Mouse (Mus musculus) kidney, embryonic 16.5 days (tissue): ENCODE data around the gene 7530416G11Rik. TPM values are rescaled to one million over a fixed set of nuclear protein-coding genes. Genes with fewer than 3 reads are reported as not detected.

Experiments used
- ATAC-seq: fragments of 200-750 bp; cut with Nextera tagmentation; 2 replicates; pipeline ENCODE4 v1.8.0; 2017; ENCODE audit warnings: moderate TSS enrichment; ENCODE audit not compliant: low FRiP score, low TSS enrichment
- H3K27ac ChIP-seq: fragments of 300-500 bp; sonication (generic); 2 replicates; pipeline ENCODE4 v1.5.1; 2014; ENCODE audit warnings: low read length
- H3K27me3 ChIP-seq: fragments of 300-500 bp; sonication (generic); 2 replicates; pipeline ENCODE4 v1.6.1; 2014; ENCODE audit warnings: low read length, control low read depth, mixed read lengths; ENCODE audit not compliant: insufficient read depth
- H3K36me3 ChIP-seq: fragments of 300-500 bp; sonication (generic); 2 replicates; pipeline ENCODE4 v1.6.1; 2014; ENCODE audit warnings: low read length, control low read depth, mixed read lengths; ENCODE audit not compliant: insufficient read depth
- H3K4me1 ChIP-seq: fragments of 300-500 bp; sonication (generic); 2 replicates; pipeline ENCODE4 v1.6.1; 2014; ENCODE audit warnings: low read length, control low read depth, mixed read lengths; ENCODE audit not compliant: insufficient read depth
- H3K4me2 ChIP-seq: fragments of 300-500 bp; sonication (generic); replicated peaks from 2 replicates; pipeline ENCODE4 v1.6.1; 2014; ENCODE audit warnings: low read depth, low read length
- H3K4me3 ChIP-seq: fragments of 300-500 bp; sonication (generic); 2 replicates; pipeline ENCODE4 v1.5.1; 2014; ENCODE audit warnings: mild to moderate bottlenecking, low read length
- H3K9ac ChIP-seq: fragments of 300-500 bp; sonication (generic); replicated peaks from 2 replicates; pipeline ENCODE4 v1.6.1; 2014; ENCODE audit warnings: low read length
- H3K9me3 ChIP-seq: fragments of 300-500 bp; sonication (generic); 2 replicates; pipeline ENCODE4 v1.6.1; 2016; ENCODE audit warnings: low read length, control low read depth
- whole genome bisulfite sequencing: fragments of 180-500 bp; shearing (Covaris S2); extraction: QIAGEN DNeasy Blood & Tissue Kit; methylation state at CpG from one replicate; pipeline ENCODE4 v1.1.7; 2014; 5-methylcytosine and 5-hydroxymethylcytosine counted together
- polyA plus RNA-seq: library from polyadenylated mRNA; unstranded; fragments of >200 nt; fragmentation: Nextera tagmentation; extraction: Ambion mirVana; gene quantifications from 2 replicates; pipeline ENCODE4 v1.2.1, GENCODE M21; 2015

Gene 7530416G11Rik
- polyA plus RNA-seq: not detected in 2 replicates

DNA sequence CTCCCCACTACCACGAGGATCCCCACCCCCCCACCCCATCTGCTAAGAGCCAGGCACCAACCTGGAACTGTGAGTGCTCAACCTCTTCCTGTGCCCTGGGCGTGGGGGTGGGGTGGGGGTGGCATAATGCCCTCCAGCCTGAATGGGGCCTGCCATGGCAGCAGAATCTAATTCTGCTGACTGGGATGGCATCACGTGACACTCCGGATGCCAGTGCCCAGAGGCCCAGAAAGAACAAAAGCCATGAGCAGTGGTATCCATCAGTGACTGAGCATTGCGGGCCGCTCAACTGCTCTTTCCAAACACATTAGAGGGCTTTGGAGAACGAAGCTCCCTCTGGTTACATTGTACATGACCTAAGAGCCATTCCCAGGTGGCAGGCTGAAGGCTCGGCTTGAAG, at the start of gene 7530416G11Rik:
Gene 7530416G11Rik (minus strand): TSS at position 101 of the 400 bp plus-strand sequence.
- no peak for ATAC-seq

DNA sequence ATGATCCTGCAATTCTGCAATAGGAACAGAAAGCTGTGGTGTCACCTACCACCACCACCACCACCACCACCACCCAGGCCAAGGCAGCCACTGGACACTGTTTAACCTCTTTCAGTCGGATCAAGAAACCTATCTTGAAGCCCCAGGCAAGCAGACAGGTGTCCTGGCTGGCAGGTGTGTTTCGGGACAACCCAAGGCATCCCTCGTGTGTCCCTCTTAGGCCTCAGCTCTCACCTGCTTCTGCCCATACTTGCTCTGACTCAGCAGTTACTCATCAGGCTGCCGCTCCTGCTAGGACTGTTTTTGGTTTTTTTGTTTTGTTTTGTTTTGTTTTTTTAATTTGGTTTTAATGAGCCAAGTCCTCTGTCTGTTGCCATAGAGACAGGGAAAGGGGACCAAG, 43.5 kb upstream of the 7530416G11Rik start:
- ATAC-seq: no peak
- Histone ChIP-seq H3K27me3 (no peaks in the 10 kb centered on the region), H3K9ac (no peak overlapping the region), H3K27ac (no peak overlapping the region), H3K4me3 (no peak overlapping the region), H3K4me2 (no peak overlapping the region), H3K9me3 (no peaks in the 10 kb centered on the region), H3K36me3 (no peaks in the 10 kb centered on the region), H3K4me1 (peaks cover 4% of the 10 kb centered on the region; the same call in 1 of the 2 replicates)
- WGBS: 69% methylated on average over 4 of the region's 4 CpGs

More for the DNA sequence above, at the start of gene 7530416G11Rik:
- no peak within 1 kb of the TSS for H3K4me2 ChIP-seq
- H3K27ac ChIP-seq: no peak within 1 kb of the TSS
- no peaks in the 10 kb centered on the region for H3K27me3 ChIP-seq
- 88% methylated on average over 8 of the region's 8 CpGs for WGBS
- H3K9me3 ChIP-seq: no peaks in the 10 kb centered on the region
- H3K4me3 ChIP-seq: no peak within 1 kb of the TSS
- H3K9ac ChIP-seq: no peak within 1 kb of the TSS
- H3K4me1 ChIP-seq: peaks cover 6% of the 10 kb centered on the region; the same call in 1 of the 2 replicates
- no peaks in the 10 kb centered on the region for H3K36me3 ChIP-seq

DNA sequence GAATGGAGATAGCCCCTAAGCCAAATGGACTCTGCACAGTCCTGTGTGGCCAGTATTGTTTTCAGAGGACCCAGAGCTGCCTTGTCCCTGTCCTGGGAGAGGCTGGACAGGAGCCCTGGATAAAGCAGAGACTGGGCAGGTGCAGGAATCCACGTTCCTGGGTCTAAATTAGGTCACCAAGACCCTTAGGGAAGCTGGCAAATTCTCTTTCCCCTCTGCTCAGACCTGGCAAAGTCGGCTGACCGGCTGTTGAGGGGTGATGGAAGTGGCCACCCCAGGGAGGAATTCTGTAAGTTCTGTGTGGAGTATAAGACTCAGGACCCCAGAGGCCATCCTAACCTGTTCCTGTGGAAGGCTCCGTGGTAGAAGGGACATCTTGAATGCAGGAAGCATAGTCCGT, 42.3 kb upstream of the 7530416G11Rik start:
- no peak overlapping the region for H3K4me3 ChIP-seq
- peaks cover 5% of the 10 kb centered on the region; the same call in 1 of the 2 replicates for H3K4me1 ChIP-seq
- ATAC-seq: no peak
- H3K27ac ChIP-seq: no peak overlapping the region
- no peak overlapping the region for H3K4me2 ChIP-seq
- H3K9me3 ChIP-seq: no peaks in the 10 kb centered on the region
- 83% methylated on average over 5 of the region's 5 CpGs for WGBS
- H3K27me3 ChIP-seq: no peaks in the 10 kb centered on the region
- no peak overlapping the region for H3K9ac ChIP-seq
- H3K36me3 ChIP-seq: no peaks in the 10 kb centered on the region

DNA sequence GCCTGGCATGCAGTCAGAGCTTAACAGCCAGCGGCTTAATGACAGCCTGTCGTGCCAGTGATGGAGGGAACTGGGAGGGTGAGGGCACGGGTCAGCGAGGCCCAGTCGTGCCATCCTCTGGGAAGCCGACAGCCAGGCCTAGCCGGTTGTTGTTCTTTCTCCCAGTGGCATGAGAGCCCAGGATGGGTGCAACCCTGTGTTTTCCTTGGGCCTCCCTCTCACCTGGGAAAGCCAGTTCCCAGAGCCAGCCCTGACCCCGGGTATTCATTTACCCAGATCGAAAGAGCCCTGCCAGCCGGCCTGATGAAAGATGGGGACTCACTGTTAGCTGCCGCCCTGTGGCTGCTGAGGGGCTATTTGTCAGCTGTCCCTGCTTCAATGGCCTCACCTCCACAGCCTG, 35.1 kb upstream of the 7530416G11Rik start:
- 25% methylated on average over 11 of the region's 11 CpGs for WGBS
- Histone ChIP-seq H3K27ac (peak overlapping the region; percentile 80), H3K27me3 (no peaks in the 10 kb centered on the region), H3K36me3 (no peaks in the 10 kb centered on the region), H3K4me1 (peaks cover 51% of the 10 kb centered on the region), H3K4me3 (no peak overlapping the region), H3K9ac (no peak overlapping the region), H3K4me2 (no peak overlapping the region), H3K9me3 (no peaks in the 10 kb centered on the region)
- peak; percentile 64 for ATAC-seq

DNA sequence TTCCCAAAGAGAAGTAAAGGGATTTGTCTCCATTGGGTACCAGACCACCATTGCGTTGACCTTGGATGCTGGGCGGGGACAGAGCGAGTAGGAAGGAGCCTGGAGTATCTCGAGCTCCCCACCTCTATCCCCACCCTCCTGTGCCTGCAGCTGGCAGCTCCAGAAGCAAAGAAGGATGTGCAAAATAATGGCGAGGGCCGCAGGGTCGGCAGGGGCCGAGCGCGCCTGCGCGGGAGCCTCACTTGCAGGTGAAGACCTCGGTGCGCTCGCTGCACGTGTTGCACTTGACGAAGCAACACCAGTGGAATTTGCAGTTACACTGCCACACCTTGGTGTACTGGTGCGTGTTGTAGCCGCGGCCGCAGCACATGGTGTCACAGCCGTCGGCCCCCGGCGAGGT, 34.1 kb upstream of the 7530416G11Rik start:
- 85% methylated on average over 24 of the region's 25 CpGs for WGBS
- no peak for ATAC-seq
- H3K4me1 ChIP-seq: peaks cover 47% of the 10 kb centered on the region
- H3K4me3 ChIP-seq: no peak overlapping the region
- no peaks in the 10 kb centered on the region for H3K36me3 ChIP-seq
- H3K4me2 ChIP-seq: no peak overlapping the region
- peak overlapping the region; percentile 80; the same call in 1 of the 2 replicates for H3K27ac ChIP-seq
- H3K9me3 ChIP-seq: no peaks in the 10 kb centered on the region
- no peaks in the 10 kb centered on the region for H3K27me3 ChIP-seq
- H3K9ac ChIP-seq: no peak overlapping the region

DNA sequence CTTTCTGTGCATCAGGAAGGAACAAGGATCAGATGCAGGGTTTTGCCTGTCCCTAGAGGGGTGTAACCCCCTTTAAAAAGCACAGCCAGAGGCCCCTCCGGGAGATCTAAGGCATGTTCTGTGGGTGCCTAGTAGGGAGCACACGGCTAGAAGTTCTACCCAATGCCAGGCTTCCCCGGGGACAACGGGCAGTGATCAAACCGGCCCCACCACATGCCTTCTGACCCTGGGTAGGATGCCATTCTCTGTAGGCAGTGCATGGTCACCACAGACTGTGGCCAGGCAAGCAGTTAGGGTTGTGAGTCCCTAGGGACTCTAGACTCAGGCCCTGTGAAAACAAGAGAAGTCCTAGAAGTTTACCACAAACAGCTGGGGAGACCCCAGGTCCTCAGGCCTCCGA, 31.6 kb upstream of the 7530416G11Rik start:
- Histone ChIP-seq H3K4me2 (no peak overlapping the region), H3K27me3 (no peaks in the 10 kb centered on the region), H3K36me3 (no peaks in the 10 kb centered on the region), H3K9ac (no peak overlapping the region), H3K4me3 (no peak overlapping the region), H3K27ac (peak overlapping the region; percentile 54), H3K9me3 (no peaks in the 10 kb centered on the region), H3K4me1 (peaks cover 51% of the 10 kb centered on the region)
- 68% methylated on average over 6 of the region's 6 CpGs for WGBS
- no peak for ATAC-seq

DNA sequence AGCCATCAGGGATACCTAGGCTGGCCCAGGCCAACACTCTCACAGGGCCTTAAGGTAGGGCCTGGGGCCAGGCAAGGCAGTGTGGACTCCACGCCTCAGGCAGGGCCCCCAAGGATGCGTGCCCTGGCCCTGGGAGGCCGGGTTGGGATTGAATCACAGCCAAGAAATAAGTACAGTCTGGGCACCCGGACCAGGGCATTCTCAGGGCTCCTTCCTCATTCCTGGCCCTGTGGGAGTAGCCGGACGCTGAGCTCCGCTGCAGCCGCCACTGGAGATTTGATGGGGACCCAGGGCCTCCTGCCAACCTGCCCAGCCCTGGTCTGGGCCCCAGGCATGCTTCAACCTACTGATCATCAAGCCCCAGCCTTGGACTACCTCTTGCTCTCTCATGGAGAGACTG, 31.2 kb upstream of the 7530416G11Rik start:
- no peak overlapping the region; the same call in 1 of the 2 replicates for H3K9ac ChIP-seq
- peaks cover 47% of the 10 kb centered on the region for H3K4me1 ChIP-seq
- H3K27ac ChIP-seq: peak overlapping the region; percentile 54
- no peaks in the 10 kb centered on the region for H3K36me3 ChIP-seq
- no peaks in the 10 kb centered on the region for H3K27me3 ChIP-seq
- no peak overlapping the region for H3K4me3 ChIP-seq
- peak; percentile 25 for ATAC-seq
- 25% methylated on average over 8 of the region's 8 CpGs for WGBS
- H3K4me2 ChIP-seq: no peak overlapping the region
- no peaks in the 10 kb centered on the region for H3K9me3 ChIP-seq

DNA sequence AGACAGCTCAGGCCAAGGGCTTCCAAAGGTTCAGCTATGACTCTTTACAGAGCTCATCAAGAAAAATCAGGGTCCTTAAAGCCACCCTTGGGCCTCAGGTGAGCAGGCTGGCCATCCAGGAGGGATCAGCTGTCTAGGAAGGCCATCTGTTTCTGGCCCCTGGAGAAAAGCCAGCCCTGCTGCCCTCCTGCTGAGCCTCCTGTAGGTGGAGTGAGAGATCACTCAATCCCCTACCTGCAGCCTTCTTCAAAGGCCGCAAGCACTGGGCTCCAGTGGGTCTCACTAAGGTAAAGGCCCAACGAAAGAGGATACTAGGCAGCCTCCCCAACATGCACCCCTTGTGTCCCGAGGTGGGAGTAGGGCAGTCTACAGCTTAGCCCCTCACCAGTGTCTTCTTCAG, 29.0 kb upstream of the 7530416G11Rik start:
- WGBS: 50% methylated on average over 3 of the region's 3 CpGs
- peaks cover 25% of the 10 kb centered on the region for H3K4me1 ChIP-seq
- no peaks in the 10 kb centered on the region for H3K27me3 ChIP-seq
- H3K4me3 ChIP-seq: no peak overlapping the region
- H3K9ac ChIP-seq: no peak overlapping the region
- no peaks in the 10 kb centered on the region for H3K36me3 ChIP-seq
- H3K4me2 ChIP-seq: no peak overlapping the region
- ATAC-seq: no peak
- H3K27ac ChIP-seq: no peak overlapping the region
- no peaks in the 10 kb centered on the region for H3K9me3 ChIP-seq

DNA sequence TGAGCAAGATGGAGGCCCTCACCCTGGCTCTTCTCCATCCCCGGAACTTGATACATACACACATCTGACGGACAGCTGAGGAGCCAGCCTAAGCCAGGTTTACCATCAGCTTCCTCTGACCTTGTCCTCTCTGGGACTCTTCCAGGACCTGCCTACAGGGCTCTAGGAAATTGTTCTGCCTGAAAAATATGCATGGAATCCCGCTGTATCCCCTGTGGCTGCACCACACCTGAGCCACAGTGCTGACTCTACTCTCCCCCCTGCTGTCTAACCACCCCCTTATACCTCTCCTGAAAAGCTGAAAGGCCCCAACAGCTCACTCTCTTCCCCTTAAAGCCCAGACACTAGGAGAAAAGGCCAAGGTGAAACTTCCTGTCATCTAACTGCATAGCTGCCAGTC, 26.9 kb upstream of the 7530416G11Rik start:
- Histone ChIP-seq H3K9me3 (no peaks in the 10 kb centered on the region), H3K27ac (no peak overlapping the region), H3K36me3 (no peaks in the 10 kb centered on the region), H3K4me1 (peaks cover 19% of the 10 kb centered on the region), H3K9ac (no peak overlapping the region), H3K4me2 (no peak overlapping the region), H3K27me3 (no peaks in the 10 kb centered on the region), H3K4me3 (no peak overlapping the region)
- no peak for ATAC-seq
- WGBS: 61% methylated on average over 3 of the region's 3 CpGs

DNA sequence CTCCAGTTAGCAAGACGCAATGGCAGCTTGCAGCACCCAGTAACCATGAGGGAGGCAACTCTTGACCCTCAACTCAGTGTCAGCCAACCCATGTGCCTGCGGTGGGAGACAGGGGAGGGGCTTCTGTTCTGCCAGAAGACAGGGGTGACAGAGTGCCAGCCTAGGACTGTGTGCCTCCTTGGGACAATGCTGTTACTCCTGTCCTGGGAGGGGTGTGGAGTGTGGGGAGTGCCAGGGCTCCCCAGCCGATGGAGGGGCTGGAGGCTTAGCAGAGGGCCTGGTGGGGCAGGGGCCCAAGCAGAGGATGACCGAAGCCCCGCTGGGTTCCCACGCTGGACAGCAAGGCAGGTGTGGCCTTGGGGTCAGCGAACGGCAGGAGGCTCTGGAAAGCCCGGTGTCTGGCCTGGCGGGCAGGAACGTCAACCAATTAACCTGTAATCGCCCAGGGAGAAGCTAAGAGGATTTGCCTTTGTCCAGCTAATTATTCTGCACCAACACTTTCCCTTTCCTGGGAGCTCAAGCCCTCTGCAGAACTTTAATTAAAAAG, 21.4 kb upstream of the 7530416G11Rik start:
- H3K27me3 ChIP-seq: no peaks in the 10 kb centered on the region
- no peak overlapping the region for H3K27ac ChIP-seq
- WGBS: 21% methylated on average over 12 of the region's 12 CpGs
- H3K4me1 ChIP-seq: peaks cover 18% of the 10 kb centered on the region
- no peaks in the 10 kb centered on the region for H3K9me3 ChIP-seq
- no peak overlapping the region for H3K4me2 ChIP-seq
- ATAC-seq: peak; percentile 35; the same call in 1 of the 2 replicates
- H3K36me3 ChIP-seq: no peaks in the 10 kb centered on the region
- no peak overlapping the region for H3K4me3 ChIP-seq
- H3K9ac ChIP-seq: no peak overlapping the region
